Mouse (Mus musculus) left cerebral cortex, postnatal 25 days (tissue): ENCODE results near the gene Wdr60. TPM values are rescaled to one million over a fixed set of nuclear protein-coding genes. Genes with fewer than 3 reads are reported as not detected.
A peak's percentile ranks its signal among the peaks of the same experiment; 100 is the strongest.
"Not testable (repeated sequence)": the region's sequence is repeated elsewhere in the genome, so short reads cannot be mapped to it uniquely, and the experiment has no call there.

Experiments used
- DNase-seq, 2 experiments: peaks; one replicate each; pipeline ENCODE4 v3.0.0; 2022; ENCODE audit warnings: low spot score in 2 of 2, mixed read lengths in 1 of 2
- intact Hi-C: fragments of 180-260 bp; cut with DNase I; formaldehyde crosslinking; loops from one replicate; pipeline ENCODE4 v1.15.1; 2025
- total RNA-seq, 2 experiments: library from RNA; stranded (reverse); gene quantifications; 2 replicates each; pipeline ENCODE4 v1.2.3; 2021

The Wdr60 gene
- 10 to 100 TPM; 15.3 to 20.4 TPM for total RNA-seq

GRCm38 (mm10) chr12:116262555-116263341 is at the start of gene Wdr60:
Wdr60 (minus strand) TSS chr12:116263022.
- peak; percentile 90 to 92 for DNase-seq
- intact Hi-C loops = loop anchor here (1.0 kb wide), 1 partner anchor 19 kb away; the partner anchor contains the start of gene Esyt2

- DNase-seq = no peak
- intact Hi-C loops = no loop called here
Measured at GRCm38 (mm10) chr12:116308612-116309011, 45.8 kb upstream of the Wdr60 start.

GRCm38 (mm10) chr12:116307870-116308269 is 45.0 kb upstream of the Wdr60 start:
- no peak for DNase-seq
- intact Hi-C loops = no loop called here

- intact Hi-C loops = no loop called here
- no peak for DNase-seq
Measured at GRCm38 (mm10) chr12:116306042-116306441, 43.2 kb upstream of the Wdr60 start.

- DNase-seq = no peak
- intact Hi-C loops = no loop called here
Measured at GRCm38 (mm10) chr12:116302181-116302580, 39.4 kb upstream of the Wdr60 start.

DNA sequence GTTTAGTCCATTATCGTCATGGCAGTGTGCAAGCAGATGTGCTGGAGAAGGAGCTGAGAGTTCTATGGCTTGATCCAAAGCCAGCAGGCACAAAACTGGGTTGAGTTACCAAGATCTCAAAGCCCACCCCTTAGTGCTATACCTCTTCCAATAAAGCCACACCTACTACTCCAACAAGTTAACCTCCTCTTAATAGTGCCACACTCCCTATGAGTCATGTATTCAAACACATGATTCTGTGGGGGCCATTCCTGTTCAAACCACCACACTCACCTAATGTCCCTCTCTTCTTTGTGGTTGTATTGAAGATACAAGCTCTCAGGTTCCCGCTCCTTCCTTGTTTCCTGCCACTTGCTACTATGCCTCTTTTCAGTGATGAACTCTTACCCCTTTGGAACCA is 37.1 kb upstream of the Wdr60 start:
- DNase-seq = no peak
- intact Hi-C loops = no loop called here

DNA sequence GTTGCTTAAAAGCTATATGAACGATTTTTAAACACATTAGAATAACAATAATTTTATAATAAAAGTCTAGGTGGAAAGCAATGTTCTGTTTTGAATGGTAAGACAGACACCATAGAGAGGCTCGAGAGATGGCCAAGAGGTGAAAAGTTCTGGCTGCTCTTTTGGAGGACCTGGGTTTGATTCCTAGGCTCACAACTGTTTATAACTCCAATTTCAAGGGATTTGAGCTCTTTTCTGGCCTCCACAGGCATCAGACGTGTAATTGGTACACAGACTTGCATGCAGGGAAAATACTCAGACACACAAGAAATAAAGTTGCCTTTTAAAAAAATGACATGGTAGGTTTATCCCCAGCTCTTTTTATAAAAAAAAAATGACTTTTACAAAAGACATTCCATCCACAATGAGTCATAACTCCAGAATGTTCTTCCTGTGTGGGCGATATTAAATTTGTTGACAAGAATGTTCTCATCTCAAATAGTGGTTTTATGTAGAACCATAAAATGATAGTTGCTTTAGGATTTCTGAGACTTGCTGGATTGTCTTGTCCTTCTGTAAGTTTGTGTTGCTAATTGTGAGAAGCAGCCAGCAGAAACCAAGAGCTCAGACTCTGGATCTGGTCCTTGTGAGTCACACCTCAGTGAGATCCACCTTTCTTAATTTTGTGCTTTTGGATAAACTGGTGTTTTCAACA is 30.9 kb upstream of the Wdr60 start:
- DNase-seq = peak; percentile 34 to 57
- intact Hi-C loops = no loop called here

DNA sequence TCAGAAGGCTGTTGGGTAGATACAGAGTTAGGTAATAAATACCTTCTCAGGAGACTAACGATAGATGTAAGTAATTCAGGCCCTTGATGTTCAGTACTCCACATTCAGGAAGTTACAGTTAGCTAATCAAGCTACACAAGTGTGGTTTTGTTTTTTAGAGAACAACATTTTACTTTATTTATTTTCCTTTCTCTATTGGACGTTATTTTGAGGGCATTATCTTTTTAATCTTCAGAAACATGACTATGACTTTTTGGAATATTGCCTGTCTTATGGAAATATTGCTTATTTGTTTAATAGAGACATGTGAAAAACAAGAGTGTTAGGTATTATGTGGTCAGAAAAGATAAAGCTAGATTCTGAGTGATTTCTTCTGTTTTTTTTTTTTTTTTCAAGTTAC is 30.4 kb upstream of the Wdr60 start:
- intact Hi-C loops = no loop called here
- DNase-seq = no peak

DNA sequence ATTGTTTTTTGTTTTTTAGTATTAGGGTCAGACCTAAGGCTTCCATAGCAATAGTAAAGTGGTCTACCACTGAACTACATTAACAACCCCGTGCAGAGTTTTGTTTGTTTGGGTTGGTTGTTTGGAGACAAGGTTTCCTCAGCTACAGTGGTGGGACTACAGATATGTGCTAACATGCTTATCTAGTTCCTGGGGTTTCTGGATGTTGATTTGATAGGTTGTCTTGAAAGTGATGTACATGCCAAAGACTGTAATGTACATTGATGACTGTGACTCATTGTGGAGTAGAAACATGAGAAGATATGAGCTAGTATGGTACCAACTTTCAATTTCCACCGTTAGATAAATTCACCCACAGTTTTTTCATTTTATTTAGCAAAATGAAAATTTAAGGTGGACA is 20.7 kb upstream of the Wdr60 start:
- intact Hi-C loops = loop anchor here (5.0 kb wide), 3 partner anchors 34 to 339 kb away; partner anchors contain the start of gene Ncapg2
- DNase-seq = no peak

DNA sequence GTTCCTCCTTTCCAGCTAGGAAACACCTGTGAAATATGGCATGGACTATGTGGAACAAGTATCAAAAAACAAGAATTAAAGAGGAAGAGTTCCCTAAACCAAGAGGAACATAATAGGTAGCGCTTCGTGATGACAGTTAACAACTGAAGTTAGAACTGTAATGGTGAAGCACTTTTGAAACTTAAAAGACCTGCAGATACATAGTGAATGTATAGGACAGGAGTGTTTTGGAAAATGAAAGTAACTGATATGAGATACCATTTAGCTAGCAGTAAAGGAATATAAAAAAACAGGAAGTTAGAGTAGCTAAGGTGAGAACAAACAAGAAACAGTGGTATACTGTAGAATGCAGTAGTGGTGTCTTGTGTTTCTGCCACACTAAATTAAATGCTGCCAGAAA is 20.0 kb upstream of the Wdr60 start:
- intact Hi-C loops = loop anchor here (5.0 kb wide), 3 partner anchors 34 to 339 kb away; partner anchors contain the start of gene Ncapg2
- DNase-seq = no peak

DNA sequence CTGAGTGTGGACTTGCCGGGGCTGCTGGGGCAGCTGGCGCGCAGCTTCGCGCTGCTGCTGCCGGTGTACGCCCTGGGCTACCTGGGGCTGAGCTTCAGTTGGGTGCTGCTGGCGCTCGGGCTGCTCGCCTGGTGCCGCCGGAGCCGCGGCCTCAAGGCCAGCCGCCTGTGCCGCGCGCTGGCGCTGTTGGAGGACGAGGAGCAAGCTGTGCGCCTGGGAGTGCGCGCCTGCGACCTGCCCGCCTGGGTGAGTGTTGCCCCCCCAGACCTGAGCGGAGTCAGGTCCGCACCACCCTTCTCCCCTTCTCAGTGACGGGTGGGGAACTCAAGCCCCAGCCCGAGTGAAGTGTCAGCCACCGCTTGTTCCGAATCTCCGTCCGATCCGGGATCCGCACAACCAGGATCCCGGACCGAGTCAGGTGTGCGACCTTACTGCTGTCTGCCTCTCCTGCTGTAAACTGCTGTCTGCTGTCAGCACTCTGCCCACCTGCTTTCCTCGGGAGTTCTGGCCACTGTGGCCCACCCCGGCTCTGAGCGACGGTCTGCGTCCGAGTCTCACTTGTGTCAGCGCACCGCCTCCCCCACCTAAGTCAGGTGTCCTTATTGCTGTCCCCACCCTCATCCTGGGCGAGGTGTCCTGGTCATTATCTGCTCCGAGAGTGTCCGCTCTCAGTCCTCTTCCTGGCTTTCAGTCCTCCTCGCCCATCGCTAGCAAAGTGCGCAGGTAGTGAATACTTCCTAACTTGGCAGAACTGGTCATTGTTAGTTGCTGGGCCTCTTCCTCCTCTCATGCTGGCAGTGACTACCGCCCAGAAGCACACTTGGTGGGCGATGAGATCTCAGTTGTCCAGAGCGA is 18.8 kb upstream of the Wdr60 start:
- DNase-seq = peak; percentile 21 to 32
- intact Hi-C loops = loop anchor here (1.0 to 5.0 kb wide), 4 partner anchors 18 to 341 kb away; partner anchors contain the start of genes Ncapg2 and Wdr60

DNA sequence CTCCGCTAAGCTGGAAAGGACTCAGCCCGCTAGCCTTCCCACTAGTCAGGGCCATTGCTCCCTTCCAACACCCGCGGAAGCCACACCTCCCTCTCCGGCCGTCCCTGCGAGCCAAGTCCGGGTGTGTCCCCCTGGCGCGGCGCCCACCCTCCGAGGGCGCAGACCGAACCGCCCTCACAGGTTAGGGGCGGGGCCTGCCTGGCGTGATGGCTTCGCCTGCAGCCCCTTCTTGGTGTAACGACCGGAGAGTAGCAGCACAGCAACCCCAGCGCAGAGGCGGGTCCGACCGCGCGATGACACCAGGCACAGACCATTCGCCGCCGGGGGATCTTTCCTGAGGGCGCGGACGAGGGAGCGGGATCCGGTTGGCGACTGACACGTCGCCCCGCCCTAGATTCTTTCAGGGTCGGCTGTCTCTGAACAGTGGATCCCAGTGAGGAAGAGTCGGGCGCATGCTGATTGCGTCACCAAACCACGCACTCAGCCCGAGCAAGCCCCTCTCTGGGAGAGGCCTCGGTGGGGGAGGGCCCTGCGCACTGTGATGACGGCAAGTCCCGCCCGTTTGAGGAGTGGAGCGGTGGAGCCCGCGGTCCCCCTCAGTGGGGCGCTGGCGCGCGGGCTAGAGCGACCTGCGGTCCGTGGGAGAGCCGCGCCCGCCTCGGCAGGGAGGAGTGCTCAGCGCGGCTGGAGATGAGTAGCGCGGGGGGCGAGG is 18.0 kb upstream of the Wdr60 start, which contains the start of gene Esyt2:
Esyt2 (plus strand) TSS at position 544 of the 712 bp plus-strand sequence.
- peak; percentile 100 for DNase-seq
- intact Hi-C loops = loop anchor here (1.0 to 5.0 kb wide), 4 partner anchors 18 to 341 kb away; partner anchors contain the start of genes Ncapg2 and Wdr60

GRCm38 (mm10) chr12:116280149-116280652 is 17.4 kb upstream of the Wdr60 start:
- no peak for DNase-seq
- intact Hi-C loops = loop anchor here (5.0 kb wide), 3 partner anchors 37 to 342 kb away; partner anchors contain the start of gene Ncapg2

DNA sequence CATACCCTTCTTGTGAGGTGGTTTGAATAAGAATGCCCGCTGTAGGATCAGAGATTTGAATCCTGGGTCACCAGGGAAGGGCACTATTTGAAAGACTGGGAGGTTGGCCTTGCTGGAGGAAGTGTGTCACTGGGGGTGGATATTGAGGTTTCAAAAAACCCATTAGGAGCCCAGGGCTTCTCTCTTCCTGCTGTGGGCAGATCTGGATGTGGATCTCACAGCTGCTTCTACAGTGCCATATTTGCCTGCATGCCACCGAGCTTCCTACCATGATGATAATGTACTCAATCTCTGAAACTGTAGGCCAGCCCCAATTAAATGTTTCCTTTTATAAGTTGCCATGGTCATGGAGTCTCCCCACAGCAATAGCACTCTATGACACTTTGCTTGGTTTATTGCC is 16.4 kb upstream of the Wdr60 start:
- no peak for DNase-seq
- intact Hi-C loops = no loop called here

GRCm38 (mm10) chr12:116278541-116278940 is 15.7 kb upstream of the Wdr60 start:
- intact Hi-C loops = no loop called here
- DNase-seq = no peak

DNA sequence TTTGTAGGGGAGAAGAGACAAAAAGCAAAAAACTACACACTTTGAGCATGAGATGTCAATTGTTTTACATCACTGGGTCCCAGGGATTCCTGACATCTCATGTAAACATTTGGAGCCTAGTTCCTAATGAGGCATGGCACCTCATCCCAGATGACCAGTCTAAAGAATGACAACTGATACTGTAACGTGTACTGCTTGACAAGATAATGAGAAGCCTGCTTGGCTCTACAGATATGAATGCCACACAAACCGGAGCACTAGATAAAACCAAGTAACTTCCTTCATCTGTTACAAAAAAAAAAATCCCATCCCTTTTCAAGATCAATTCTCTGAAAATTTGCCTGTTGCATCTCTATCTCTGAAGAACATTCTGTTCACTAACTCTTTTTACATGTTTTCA is 14.1 kb upstream of the Wdr60 start:
- DNase-seq = no peak
- intact Hi-C loops = no loop called here

DNA sequence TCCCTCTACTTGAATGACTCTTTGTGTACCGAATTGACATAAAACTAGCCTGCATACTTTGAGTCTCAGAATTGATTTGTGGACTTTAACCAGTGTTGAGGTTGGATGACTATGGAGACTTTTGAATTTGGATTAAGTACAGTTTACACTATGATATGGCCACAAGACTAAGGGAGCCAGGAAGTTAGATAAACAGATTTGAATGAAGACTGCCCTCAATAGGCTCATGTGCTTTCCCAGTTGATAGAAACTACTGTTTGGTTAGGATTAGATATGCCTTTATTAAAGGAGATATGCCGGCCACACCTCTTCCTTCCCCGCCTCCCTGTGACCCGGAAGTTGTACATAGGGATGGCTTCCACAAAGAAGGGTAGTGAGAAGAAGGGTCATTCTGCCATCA is 12.8 kb upstream of the Wdr60 start:
- DNase-seq = no peak
- intact Hi-C loops = no loop called here

DNA sequence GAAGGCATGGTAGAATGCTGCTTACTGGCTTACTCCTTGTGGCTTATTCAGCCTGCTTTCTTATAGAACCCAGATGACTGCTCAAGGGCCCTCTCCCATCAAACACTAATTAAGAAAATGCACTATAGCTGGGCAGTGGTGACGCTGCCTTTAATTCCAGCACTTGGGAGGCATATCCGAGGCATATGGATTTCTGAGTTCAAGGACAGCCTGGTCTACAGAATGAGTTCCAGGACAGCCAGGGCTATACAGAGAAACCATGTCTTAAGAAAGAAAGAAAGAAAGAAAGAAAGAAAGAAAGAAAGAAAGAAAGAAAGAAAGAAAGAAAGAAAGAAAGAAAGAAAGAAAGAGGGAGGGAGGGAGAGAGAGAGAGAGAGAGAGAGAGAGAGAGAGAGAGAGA is 12.3 kb upstream of the Wdr60 start, which contains the start of gene Gm11027:
Gm11027 (plus strand) TSS at position 301 of the 400 bp plus-strand sequence.
- intact Hi-C loops, DNase-seq: not testable (repeated sequence)

- peak in 1 of 2 experiments; percentile 33 for DNase-seq
- intact Hi-C loops = no loop called here
Measured at GRCm38 (mm10) chr12:116273733-116274132, 10.9 kb upstream of the Wdr60 start.
